Mouse (Mus musculus) thymus, adult 2 months (tissue): ENCODE measurements around the gene Arl15.

ENCODE experiments used
- CTCF ChIP-seq: fragments of 200-500 bp; IDR thresholded peaks from 2 replicates; pipeline ENCODE4 v1.5.1; 2012; ENCODE audit warnings: mild to moderate bottlenecking, control low read depth, low read length, moderate library complexity, borderline replicate concordance; ENCODE audit not compliant: control insufficient read depth, poor library complexity, insufficient read depth; ENCODE audit errors: extremely low read depth
- POLR2A ChIP-seq: fragments of 200-500 bp; IDR thresholded peaks from 2 replicates; pipeline ENCODE4 v1.6.1; 2012; ENCODE audit warnings: mild to moderate bottlenecking, low read length, control low read depth, moderate library complexity; ENCODE audit not compliant: control insufficient read depth, poor library complexity, insufficient read depth; ENCODE audit errors: extremely low read depth

- TF ChIP-seq CTCF (no peak), POLR2A (no peak)
Observed at GRCm38 (mm10) chr13:113852376-113852666, 58.0 kb downstream of the Arl15 start.
